Mouse (Mus musculus) embryo, embryonic 10 days (tissue): Measurements from ENCODE around the gene Casc4.

Experiments
- DNase-seq: peaks from one replicate; pipeline ENCODE4 v3.0.0-alpha.2; 2015; ENCODE audit warnings: low spot score

Casc4 gene

DNA sequence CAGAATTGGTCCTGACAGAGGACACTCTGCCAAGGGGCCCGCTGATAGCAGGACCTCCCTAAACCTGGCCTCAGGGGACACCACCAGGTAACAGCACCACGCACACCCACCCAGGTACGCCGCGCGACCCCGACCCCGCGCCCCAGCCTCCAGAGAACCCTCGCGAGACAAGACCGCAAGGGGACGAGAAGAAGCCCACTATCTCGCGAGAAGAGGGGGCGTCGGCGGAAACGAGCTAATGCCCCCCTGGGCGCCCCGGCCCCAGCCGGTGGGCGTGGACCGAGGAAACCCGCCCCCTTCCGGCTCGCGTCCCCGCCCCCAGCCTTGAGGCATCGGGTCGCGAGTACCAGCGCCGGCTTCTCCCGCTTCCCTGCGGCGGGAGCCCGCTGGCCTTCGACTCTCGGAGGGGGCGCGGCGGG, at the start of gene Casc4:
Casc4 (plus strand) TSS at position 339 of the 419 bp plus-strand sequence.
- DNase-seq: peak; percentile 95

DNA sequence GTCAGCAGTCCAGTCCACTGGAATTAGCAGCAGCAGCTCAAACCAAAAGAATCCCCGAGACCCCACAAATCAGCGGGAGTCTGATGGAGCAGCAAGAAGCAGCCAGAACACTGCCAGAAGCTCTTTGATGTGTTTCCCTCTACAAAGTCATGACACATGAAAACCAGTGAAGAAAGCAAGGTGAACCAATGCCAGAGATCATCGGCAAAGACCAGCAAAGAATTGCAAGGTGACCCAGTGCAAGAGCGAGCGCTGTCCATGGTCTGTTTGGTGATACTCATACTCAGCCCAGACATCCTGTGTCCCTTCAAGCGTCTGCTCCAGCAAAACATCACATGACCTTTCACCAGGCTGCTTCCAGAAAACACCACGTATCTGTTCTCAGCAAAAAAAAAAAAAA, 45.0 kb upstream of the Casc4 start:
- no peak for DNase-seq

GRCm38 (mm10) chr2:121824653-121825052, 42.1 kb upstream of the Casc4 start:
- no peak for DNase-seq

GRCm38 (mm10) chr2:121826189-121826588, 40.6 kb upstream of the Casc4 start:
- DNase-seq: no peak

GRCm38 (mm10) chr2:121828411-121828810, 38.4 kb upstream of the Casc4 start:
- DNase-seq: no peak

GRCm38 (mm10) chr2:121832484-121832894, 34.3 kb upstream of the Casc4 start:
- DNase-seq: peak; percentile 89

- no peak for DNase-seq
These were observed 31.8 kb upstream of the Casc4 start for GRCm38 (mm10) chr2:121834926-121835325.

DNA sequence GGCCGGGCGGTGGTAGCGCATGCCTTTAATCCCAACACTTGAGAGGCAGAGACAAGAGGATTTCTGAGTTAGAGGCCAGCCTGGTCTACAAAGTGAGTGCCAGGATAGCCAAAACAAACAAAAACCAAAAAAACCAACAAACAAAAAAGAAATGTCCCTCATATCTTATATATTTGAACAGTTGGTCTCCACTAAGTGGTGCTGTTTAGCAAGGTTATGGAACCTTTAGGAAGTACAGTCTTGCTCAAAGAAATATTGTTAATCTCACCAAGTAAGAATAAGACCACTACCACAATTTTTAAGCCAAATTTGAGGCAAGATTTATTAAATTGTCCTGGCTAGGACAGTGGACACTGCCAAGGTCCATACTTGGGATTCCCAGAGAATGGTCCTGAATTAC, 25.3 kb upstream of the Casc4 start:
- no peak for DNase-seq

DNA sequence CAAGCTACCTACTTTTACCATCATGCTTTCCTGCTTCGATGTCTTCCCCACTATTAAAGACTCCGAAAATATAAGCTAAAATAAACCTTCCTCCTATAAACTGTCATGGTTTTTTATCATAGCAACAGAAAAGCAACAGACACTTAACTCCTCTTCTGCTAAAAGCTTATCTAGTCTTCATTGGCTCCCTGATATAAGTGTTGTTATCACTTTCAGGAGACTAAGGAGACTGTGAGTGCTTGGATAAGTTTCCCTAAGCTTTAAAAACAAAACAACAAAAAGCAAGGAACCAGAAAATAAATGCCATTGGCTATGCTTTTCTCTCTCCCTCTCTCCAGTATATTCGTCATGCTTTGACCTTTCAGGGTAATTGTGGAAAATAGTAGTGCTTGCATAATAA, 24.5 kb upstream of the Casc4 start:
- no peak for DNase-seq

DNA sequence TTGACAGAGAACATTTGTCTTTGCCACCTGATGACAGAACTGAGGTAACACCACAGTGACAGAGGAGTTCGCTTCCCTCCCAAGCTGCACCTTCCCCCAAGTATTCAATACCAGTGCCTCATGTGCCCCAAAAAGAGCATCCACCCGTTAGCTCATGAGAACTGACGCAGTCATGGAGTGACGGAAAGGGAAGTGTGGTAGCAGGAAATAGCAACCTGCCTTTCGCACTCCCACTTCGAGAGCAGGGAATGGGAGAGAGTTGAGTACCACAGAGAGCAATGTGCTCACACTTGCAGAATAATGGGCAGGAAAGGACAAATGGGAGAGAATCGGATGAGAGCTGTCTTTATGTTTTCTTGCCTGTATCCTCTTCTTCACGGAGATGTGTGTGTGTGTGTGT, 20.7 kb upstream of the Casc4 start:
- no peak for DNase-seq

DNA sequence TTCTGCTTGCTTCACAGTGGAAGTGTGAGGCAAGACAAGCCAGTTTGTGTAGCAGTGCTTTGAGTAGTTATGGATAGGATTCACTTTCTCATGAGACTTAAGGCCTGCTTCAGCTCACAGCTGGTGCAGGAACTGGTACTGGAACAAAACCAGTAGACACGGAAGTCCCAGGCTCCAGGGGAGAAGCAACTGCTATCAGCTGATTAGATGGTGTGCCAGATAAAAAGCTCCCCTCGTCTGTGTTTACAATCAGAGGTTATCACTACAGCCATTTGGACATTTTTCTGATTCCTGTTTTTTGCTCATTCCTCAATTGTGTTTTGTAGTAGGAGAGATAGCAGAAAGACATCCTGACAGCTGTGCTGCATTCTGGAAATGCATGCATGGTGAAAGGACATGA, 14.7 kb upstream of the Casc4 start:
- no peak for DNase-seq

DNA sequence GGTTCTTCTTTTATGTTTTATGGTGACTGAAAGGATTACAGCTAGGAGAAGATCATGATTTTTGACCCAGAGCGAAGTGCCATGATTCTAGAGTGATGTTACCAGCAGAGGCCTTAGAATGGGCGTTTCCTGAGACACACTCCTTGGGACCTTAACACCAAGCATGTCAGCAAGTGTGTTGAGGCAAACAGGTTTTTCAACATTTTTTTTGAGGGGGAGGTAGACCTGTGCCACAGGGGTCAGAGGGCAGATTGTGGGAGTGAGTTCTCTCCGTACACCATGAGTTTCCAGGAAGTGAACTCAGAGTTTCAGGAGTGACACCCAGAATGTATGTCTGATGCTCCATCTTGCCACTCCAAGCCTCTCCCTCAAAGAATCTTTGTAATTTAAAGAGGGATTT, 12.8 kb upstream of the Casc4 start:
- DNase-seq: no peak

DNA sequence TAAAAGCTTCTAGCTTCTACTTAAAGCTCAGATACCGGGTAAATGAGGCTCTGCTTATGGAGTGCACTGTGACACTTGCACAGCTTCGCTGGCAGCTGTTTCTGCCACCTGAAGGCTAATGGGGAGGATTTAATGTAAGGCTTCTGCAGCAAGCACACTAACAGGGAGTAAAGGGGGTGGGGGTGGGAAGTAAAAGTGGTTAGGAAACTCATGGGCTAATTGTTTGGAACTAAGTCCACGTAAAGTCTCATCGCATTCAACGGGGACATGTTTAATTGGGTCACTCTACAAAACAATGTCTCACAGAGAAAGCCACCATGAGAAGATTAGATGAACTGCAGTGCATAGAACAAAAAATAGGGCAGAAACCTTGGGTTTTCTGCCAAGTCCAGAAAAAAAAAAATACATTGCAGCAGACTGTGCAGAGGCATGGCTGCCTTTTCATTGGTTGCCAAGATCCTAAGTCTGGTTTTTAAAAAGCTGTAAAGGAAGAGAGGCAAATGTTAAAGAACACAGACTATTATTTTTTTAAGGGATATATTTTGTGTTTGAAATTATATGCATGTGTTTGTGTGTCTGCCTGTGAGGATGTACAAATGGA, 7.3 kb upstream of the Casc4 start:
- DNase-seq: no peak

DNA sequence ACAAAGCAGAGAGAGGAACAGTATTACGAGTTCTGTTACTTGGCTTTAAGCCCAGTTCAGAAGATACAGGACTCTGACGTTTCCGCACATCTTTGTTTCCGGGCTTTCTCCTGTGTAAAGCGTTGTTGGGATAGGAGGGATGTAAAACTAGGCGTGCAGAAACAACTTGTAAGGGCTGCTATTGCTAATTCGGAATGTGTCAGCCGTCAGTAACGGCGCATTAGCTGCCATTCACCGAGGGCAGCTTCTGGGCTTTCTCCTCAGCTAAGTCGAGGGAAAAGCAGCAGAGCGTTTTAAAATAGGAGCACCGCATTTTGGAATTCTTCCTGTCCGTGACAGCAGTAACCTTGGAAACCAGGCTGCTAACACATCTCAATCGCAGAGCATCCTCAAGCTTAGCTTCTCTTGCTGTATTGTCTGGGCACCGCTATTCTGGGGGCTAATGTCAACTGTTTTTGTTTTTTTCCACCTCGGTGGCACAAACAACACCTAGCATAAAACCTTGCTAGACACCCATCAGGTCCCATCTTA, 634 bp upstream of the Casc4 start:
- DNase-seq: peak; percentile 63

DNA sequence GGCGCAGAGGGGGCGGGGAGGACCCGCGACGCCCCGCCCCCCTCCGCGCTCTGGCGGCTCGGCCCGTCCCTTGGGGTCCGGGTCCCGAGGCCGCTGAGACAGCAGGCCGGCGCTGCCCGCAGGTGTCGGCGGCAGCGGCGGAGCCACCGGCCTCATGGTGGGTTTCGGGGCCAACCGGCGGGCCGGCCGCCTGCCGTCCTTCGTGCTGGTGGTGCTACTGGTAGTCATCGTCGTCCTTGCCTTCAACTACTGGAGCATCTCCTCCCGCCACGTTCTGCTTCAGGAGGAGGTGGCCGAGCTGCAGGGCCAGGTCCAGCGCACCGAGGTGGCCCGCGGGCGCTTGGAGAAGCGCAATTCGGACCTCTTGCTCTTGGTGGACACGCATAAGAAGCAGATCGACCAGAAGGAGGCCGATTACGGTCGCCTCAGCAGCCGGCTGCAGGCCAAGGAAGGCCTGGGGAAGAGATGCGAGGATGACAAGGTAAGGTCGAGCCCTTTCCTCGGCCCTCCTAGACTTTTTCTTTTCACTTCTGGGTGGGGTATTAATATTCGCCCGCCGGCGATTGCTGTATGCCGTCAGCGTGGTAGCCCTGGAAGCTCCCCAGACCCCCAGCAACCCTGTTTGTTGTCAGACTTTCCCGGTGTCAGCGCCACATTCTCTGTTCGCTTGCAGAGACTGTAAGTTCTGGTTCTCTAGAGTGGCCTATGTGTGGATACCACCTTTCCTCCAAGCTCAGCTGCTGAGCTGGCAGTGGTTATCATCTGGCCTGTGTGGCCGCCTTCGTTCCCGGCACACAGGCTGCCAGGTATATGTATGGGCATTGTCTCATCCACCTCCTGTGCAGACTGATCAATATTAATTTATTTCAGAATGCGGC, 520 bp downstream of the Casc4 start:
- DNase-seq: peak; percentile 70

GRCm38 (mm10) chr2:121879506-121879905, 12.7 kb downstream of the Casc4 start:
- no peak for DNase-seq

DNA sequence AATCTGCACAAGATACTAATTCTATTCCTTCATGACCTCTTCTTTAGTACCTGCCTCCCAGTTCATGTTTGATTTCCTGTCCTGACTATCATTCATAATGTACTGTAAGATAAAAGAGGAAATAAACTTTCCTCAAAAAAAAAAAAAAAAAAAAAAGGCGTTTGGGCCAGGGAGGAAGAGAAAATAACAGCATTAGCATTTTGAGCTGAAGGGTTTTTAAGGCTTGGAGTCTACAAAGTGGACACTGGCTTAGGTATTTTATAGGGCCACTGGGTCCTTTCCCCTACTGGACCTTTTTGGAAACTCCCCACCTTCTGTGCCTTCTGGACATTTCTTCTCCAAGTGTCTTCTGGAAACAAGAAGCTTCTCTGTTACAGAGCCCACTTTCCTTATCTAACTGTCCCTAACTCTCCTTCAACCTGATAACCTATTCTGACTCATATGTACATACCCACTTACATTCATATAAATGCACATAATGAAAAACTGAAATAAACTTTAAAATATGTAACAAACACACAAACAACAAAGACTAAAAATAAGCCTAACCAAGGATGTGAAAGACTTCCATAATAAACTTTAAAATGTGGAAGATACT, 18.8 kb downstream of the Casc4 start:
- DNase-seq: no peak

GRCm38 (mm10) chr2:121886406-121886805, 19.6 kb downstream of the Casc4 start:
- DNase-seq: no peak

GRCm38 (mm10) chr2:121888720-121889497, 22.1 kb downstream of the Casc4 start:
- DNase-seq: no peak

GRCm38 (mm10) chr2:121895261-121895660, 28.5 kb downstream of the Casc4 start:
- DNase-seq: no peak

- no peak for DNase-seq
These were observed 30.1 kb downstream of the Casc4 start for GRCm38 (mm10) chr2:121896825-121897224.

DNA sequence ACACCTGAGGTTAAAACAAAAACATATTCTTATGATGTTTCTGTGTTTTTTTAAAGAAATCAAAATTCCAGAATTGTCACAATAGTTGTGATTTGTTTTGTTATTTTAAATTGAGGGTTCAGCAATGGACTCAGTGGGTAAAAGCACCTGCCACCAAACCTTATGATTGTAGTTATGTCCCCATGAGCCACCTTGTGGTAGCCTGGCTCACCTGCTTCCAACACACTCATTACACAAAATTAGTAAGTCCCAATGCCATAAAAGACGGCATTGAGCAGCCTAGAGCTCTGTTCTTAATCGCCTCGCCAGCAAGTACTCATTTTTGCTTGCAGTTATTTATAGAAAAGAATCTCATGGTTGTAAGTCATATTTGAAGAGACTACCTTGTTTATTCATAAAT, 43.2 kb downstream of the Casc4 start:
- DNase-seq: no peak
